Mouse (Mus musculus) left cerebral cortex, adult 18-20 months (tissue): Measurements from ENCODE around the gene Taco1. TPM values are rescaled to one million over a fixed set of nuclear protein-coding genes. Genes with fewer than 3 reads are reported as not detected.
"Not testable (repeated sequence)": the region's sequence is repeated elsewhere in the genome, so short reads cannot be mapped to it uniquely, and the experiment has no call there.

Experiments used
- DNase-seq, 2 experiments: peaks; one replicate each; pipeline ENCODE4 v3.0.0; 2021 to 2022; ENCODE audit warnings: low spot score in 2 of 2, mixed read lengths in 1 of 2
- long read RNA-seq, 2 experiments: library from polyadenylated mRNA; stranded (forward); transcript quantifications; one replicate each; pipeline ENCODE4 v2.0.0; 2021
- total RNA-seq, 2 experiments: library from RNA; stranded (reverse); gene quantifications; 2 replicates each; pipeline ENCODE4 v1.2.3; 2021

Taco1 gene
- total RNA-seq, result 10 to 100 TPM; 17.9 to 19.7 TPM
- long read RNA-seq, experiment 1, transcript Taco1-201 (5 exons, 1,383 nt), result major isoform, 5 of 5 reads
- long read RNA-seq, experiment 1, partial matches to known transcripts, result 0 of 5 reads
- long read RNA-seq, experiment 1, other reads (novel, unspliced or antisense), result 0 of 5 reads
- long read RNA-seq, experiment 2, transcript Taco1-201 (5 exons, 1,383 nt), result major isoform, 5 of 6 reads
- long read RNA-seq, experiment 2, partial matches to known transcripts, result 0 of 6 reads
- long read RNA-seq, experiment 2, other reads (novel, unspliced or antisense), result 1 of 6 reads

GRCm38 (mm10) chr11:106065923-106066571 is at the start of gene Taco1:
Taco1 (plus strand) TSS chr11:106066061.
- DNase-seq, result peak; percentile 95

- no peak for DNase-seq
Observed at GRCm38 (mm10) chr11:106016440-106016839, 49.4 kb upstream of the Taco1 start.

- DNase-seq, result peak; percentile 57 to 64
Observed at GRCm38 (mm10) chr11:106020051-106020763, 45.7 kb upstream of the Taco1 start.

- DNase-seq, result no peak
Observed at GRCm38 (mm10) chr11:106025774-106026173, 40.1 kb upstream of the Taco1 start.

GRCm38 (mm10) chr11:106026465-106027151 is 39.3 kb upstream of the Taco1 start:
- peak; percentile 68 to 69 for DNase-seq

- DNase-seq, result no peak
Observed at GRCm38 (mm10) chr11:106027607-106028006, 38.3 kb upstream of the Taco1 start.

GRCm38 (mm10) chr11:106032074-106032473 is 33.8 kb upstream of the Taco1 start:
- DNase-seq, result not testable (repeated sequence)

GRCm38 (mm10) chr11:106033491-106033919 is 32.4 kb upstream of the Taco1 start:
- no peak for DNase-seq

- DNase-seq, result no peak
Observed at GRCm38 (mm10) chr11:106034986-106035385, 30.9 kb upstream of the Taco1 start.

GRCm38 (mm10) chr11:106036548-106037417 is 29.1 kb upstream of the Taco1 start, which contains the start of gene Dcaf7:
Dcaf7 (plus strand) TSS chr11:106036872.
- peak; percentile 97 to 98 for DNase-seq

GRCm38 (mm10) chr11:106037418-106037751 is 28.5 kb upstream of the Taco1 start:
- DNase-seq, result peak; percentile 49 to 62

- no peak for DNase-seq
Observed at GRCm38 (mm10) chr11:106044349-106044748, 21.5 kb upstream of the Taco1 start.

- DNase-seq, result no peak
Observed at GRCm38 (mm10) chr11:106045256-106045655, 20.6 kb upstream of the Taco1 start.

GRCm38 (mm10) chr11:106045780-106046179 is 20.1 kb upstream of the Taco1 start:
- no peak for DNase-seq

- DNase-seq, result no peak
Observed at GRCm38 (mm10) chr11:106046584-106046983, 19.3 kb upstream of the Taco1 start.

- DNase-seq, result no peak
Observed at GRCm38 (mm10) chr11:106053921-106054320, 11.9 kb upstream of the Taco1 start.

GRCm38 (mm10) chr11:106054600-106054999 is 11.3 kb upstream of the Taco1 start:
- DNase-seq, result no peak

GRCm38 (mm10) chr11:106055341-106055740 is 10.5 kb upstream of the Taco1 start:
- DNase-seq, result no peak

GRCm38 (mm10) chr11:106056819-106057491 is 8.9 kb upstream of the Taco1 start:
- no peak for DNase-seq

- DNase-seq, result no peak
Observed at GRCm38 (mm10) chr11:106058020-106058419, 7.8 kb upstream of the Taco1 start.
